Mouse (Mus musculus) cerebellum, adult 11-12 months (tissue): ENCODE results near the gene Sgta.
A peak's percentile ranks its signal among the peaks of the same experiment; 100 is the strongest.

Source experiments
- DNase-seq: peaks from one replicate; pipeline ENCODE4 v3.0.0; 2022

Sgta gene

GRCm38 (mm10) chr10:81018326-81018725 is 41.7 kb downstream of the Sgta start:
- peak; percentile 61 for DNase-seq

- DNase-seq: peak; percentile 69
These were observed 43.3 kb downstream of the Sgta start for GRCm38 (mm10) chr10:81016645-81017044.

GRCm38 (mm10) chr10:81015666-81016065 is 44.3 kb downstream of the Sgta start:
- DNase-seq: peak; percentile 60

- peak; percentile 99 for DNase-seq
These were observed 45.3 kb downstream of the Sgta start, which contains the start of gene Gng7 for GRCm38 (mm10) chr10:81014393-81015384. Gene Gng7 (minus strand): TSS chr10:81014945.

GRCm38 (mm10) chr10:81010851-81011250 is 49.1 kb downstream of the Sgta start:
- DNase-seq: peak; percentile 31

- no peak for DNase-seq
These were observed 52.7 kb downstream of the Sgta start for GRCm38 (mm10) chr10:81007240-81007639.

GRCm38 (mm10) chr10:81006005-81006677 is 53.8 kb downstream of the Sgta start:
- no peak for DNase-seq

- DNase-seq: no peak
These were observed 58.8 kb downstream of the Sgta start for GRCm38 (mm10) chr10:81001161-81001560.

GRCm38 (mm10) chr10:81000197-81001062 is 59.6 kb downstream of the Sgta start:
- DNase-seq: no peak

- DNase-seq: peak; percentile 86
These were observed 60.4 kb downstream of the Sgta start for GRCm38 (mm10) chr10:80999362-81000196.

GRCm38 (mm10) chr10:80998778-80999177 is 61.2 kb downstream of the Sgta start:
- DNase-seq: no peak

GRCm38 (mm10) chr10:80998021-80998420 is 62.0 kb downstream of the Sgta start:
- no peak for DNase-seq

GRCm38 (mm10) chr10:80997332-80997731 is 62.6 kb downstream of the Sgta start:
- no peak for DNase-seq

GRCm38 (mm10) chr10:80996501-80996900 is 63.5 kb downstream of the Sgta start:
- DNase-seq: no peak

- peak; percentile 86 for DNase-seq
These were observed 64.8 kb downstream of the Sgta start for GRCm38 (mm10) chr10:80995091-80995632.

GRCm38 (mm10) chr10:80994621-80995020 is 65.4 kb downstream of the Sgta start:
- DNase-seq: no peak
